ENCODE assay signal across 21 mouse cellular contexts in genomic region chr10:45017851-45018250, GRCm38 (mm10). TPM values are rescaled to one million over a fixed set of nuclear protein-coding genes. Genes with fewer than 3 reads are reported as not detected.
DNase-seq lines count a peak whose midpoint lies in the region; ATAC-seq and TF ChIP-seq lines count a peak whose summit lies in the region.
"Had no signal": no experiment of that assay in that cellular context is flagged by ENCODE, and none has a peak within 500 bp of the region (broad histone marks: within the 10 kb centered on the region; RNA-seq: fewer than 3 reads in every experiment).

No protein-coding gene starts in this region.

- no peaks in the 10 kb centered on the region for H3K4me1 ChIP-seq in kidney, embryonic 14.5 days (ENCODE audit: control insufficient read depth, insufficient read depth, low read length)
- no peaks in the 10 kb centered on the region for H3K4me1 ChIP-seq in testis, adult 2 months (ENCODE audit: control insufficient read depth, insufficient read depth, low read length)
- H3K4me1 ChIP-seq in liver, embryonic 12.5 days = no peaks in the 10 kb centered on the region
- no peaks in the 10 kb centered on the region for H3K4me1 ChIP-seq in hindbrain, embryonic 11.5 days (replicated peaks; ENCODE audit: control insufficient read depth, insufficient read depth, low read length)
- H3K4me1 ChIP-seq: embryonic facial prominence, embryonic 13.5 days; heart, embryonic 12.5 days; hindbrain, embryonic 13.5 days had no signal

- DNase-seq in kidney, adult 11 months = peak; percentile 27
- DNase-seq in testis, postnatal 10 days (ENCODE audit: low spot score) = no peak
- peak; percentile 67 for DNase-seq in yolk sac, embryonic 10.5 days (ENCODE audit: low spot score)
- no peak for DNase-seq in hindbrain, embryonic 11.5 days (ENCODE audit: low spot score)
- DNase-seq: adrenal gland, adult 2 months; cerebellum, postnatal 10 days; forebrain, postnatal 0 days; heart, adult 11 months; heart, postnatal 14 days; left cerebral cortex, postnatal 4 days; lung, embryonic 14.5 days; lung, postnatal 36 days had no signal

- H3K4me2 ChIP-seq in kidney, embryonic 14.5 days (replicated peaks; ENCODE audit: low read depth, low read length) = no peak overlapping the region
- no peak overlapping the region for H3K4me2 ChIP-seq in liver, embryonic 12.5 days
- no peak overlapping the region for H3K4me2 ChIP-seq in hindbrain, embryonic 11.5 days (replicated peaks; ENCODE audit: low read depth, low read length)
- H3K4me2 ChIP-seq: embryonic facial prominence, embryonic 13.5 days; heart, embryonic 12.5 days; hindbrain, embryonic 13.5 days; lung, embryonic 14.5 days had no signal

- no peak overlapping the region for H3K9ac ChIP-seq in kidney, embryonic 14.5 days (ENCODE audit: low read depth, low read length)
- H3K9ac ChIP-seq in liver, embryonic 12.5 days = no peak overlapping the region
- no peak overlapping the region for H3K9ac ChIP-seq in hindbrain, embryonic 11.5 days (ENCODE audit: low read depth, low read length)
- H3K9ac ChIP-seq: embryonic facial prominence, embryonic 13.5 days; forebrain, postnatal 0 days; heart, embryonic 12.5 days; hindbrain, embryonic 13.5 days; lung, embryonic 14.5 days had no signal

- TF ChIP-seq POLR2A in testis, adult 2 months (IDR thresholded peaks at IDR 0.05; ENCODE audit: control insufficient read depth, low read depth, low read length) = no peak

- H3K36me3 ChIP-seq in kidney, embryonic 14.5 days (ENCODE audit: control insufficient read depth, insufficient read depth, low read length) = no peaks in the 10 kb centered on the region
- H3K36me3 ChIP-seq in testis, adult 2 months (ENCODE audit: control insufficient read depth, insufficient read depth, low read length) = no peaks in the 10 kb centered on the region
- no peaks in the 10 kb centered on the region for H3K36me3 ChIP-seq in liver, embryonic 12.5 days
- H3K36me3 ChIP-seq in hindbrain, embryonic 11.5 days (ENCODE audit: control insufficient read depth, insufficient read depth, low read length) = no peaks in the 10 kb centered on the region
- H3K36me3 ChIP-seq: embryonic facial prominence, embryonic 13.5 days; heart, embryonic 12.5 days; hindbrain, embryonic 13.5 days had no signal

- H3K27ac ChIP-seq in kidney, embryonic 14.5 days (ENCODE audit: low read depth, low read length) = no peak overlapping the region
- H3K27ac ChIP-seq in testis, adult 2 months (ENCODE audit: control insufficient read depth, insufficient read depth, low read depth, low read length) = no peak overlapping the region
- peak overlapping the region; percentile 13; the same call in 1 of the 2 replicates for H3K27ac ChIP-seq in liver, embryonic 12.5 days
- H3K27ac ChIP-seq in hindbrain, embryonic 11.5 days (ENCODE audit: low read depth, low read length) = no peak overlapping the region
- H3K27ac ChIP-seq: embryonic facial prominence, embryonic 13.5 days; hindbrain, embryonic 13.5 days; layer of hippocampus, adult 2 months had no signal

- no peak for ATAC-seq in kidney, embryonic 14.5 days (ENCODE audit: low FRiP score, low TSS enrichment)
- ATAC-seq in liver, embryonic 12.5 days = no peak
- ATAC-seq in erythroid progenitor cell, adult 5-6 weeks (replicated peaks; ENCODE audit: low FRiP score, poor library complexity, severe bottlenecking) = no peak
- ATAC-seq in hindbrain, embryonic 11.5 days (ENCODE audit: low FRiP score) = no peak
- ATAC-seq: forebrain, postnatal 0 days; inflammation-experienced regulatory T-cells, adult 6 months had no signal

- 84% methylated on average over 10 of the region's 10 CpGs for WGBS in kidney, embryonic 14.5 days
- WGBS in liver, embryonic 12.5 days (ENCODE audit: insufficient replicate concordance) = 73% methylated on average over 10 of the region's 10 CpGs
- WGBS in hindbrain, embryonic 11.5 days = 91% methylated on average over 10 of the region's 10 CpGs

- no peaks in the 10 kb centered on the region for H3K27me3 ChIP-seq in kidney, embryonic 14.5 days (ENCODE audit: control insufficient read depth, insufficient read depth, low read length)
- no peaks in the 10 kb centered on the region for H3K27me3 ChIP-seq in testis, adult 2 months (ENCODE audit: control insufficient read depth, insufficient read depth, low read length)
- no peaks in the 10 kb centered on the region for H3K27me3 ChIP-seq in liver, embryonic 12.5 days (replicated peaks)
- no peaks in the 10 kb centered on the region for H3K27me3 ChIP-seq in hindbrain, embryonic 11.5 days (ENCODE audit: control insufficient read depth, insufficient read depth, low read length)
- H3K27me3 ChIP-seq: embryonic facial prominence, embryonic 13.5 days; heart, embryonic 12.5 days; hindbrain, embryonic 13.5 days had no signal

- no peaks in the 10 kb centered on the region for H3K9me3 ChIP-seq in kidney, embryonic 14.5 days (ENCODE audit: control insufficient read depth, low read length)
- H3K9me3 ChIP-seq in liver, embryonic 12.5 days (replicated peaks) = no peaks in the 10 kb centered on the region
- no peaks in the 10 kb centered on the region for H3K9me3 ChIP-seq in hindbrain, embryonic 11.5 days (ENCODE audit: control insufficient read depth, low read length)
- H3K9me3 ChIP-seq: embryonic facial prominence, embryonic 13.5 days; hindbrain, embryonic 13.5 days had no signal

- no peak overlapping the region for H3K4me3 ChIP-seq in kidney, embryonic 14.5 days (ENCODE audit: low read length)
- peak overlapping the region; percentile 5 for H3K4me3 ChIP-seq in testis, adult 2 months (ENCODE audit: control insufficient read depth, low read depth, low read length)
- no peak overlapping the region for H3K4me3 ChIP-seq in liver, embryonic 12.5 days
- H3K4me3 ChIP-seq in hindbrain, embryonic 11.5 days (ENCODE audit: low read depth, low read length) = no peak overlapping the region
- H3K4me3 ChIP-seq: embryonic facial prominence, embryonic 13.5 days; heart, embryonic 12.5 days; hindbrain, embryonic 13.5 days; layer of hippocampus, adult 2 months had no signal

- TF ChIP-seq CTCF in testis, adult 2 months (IDR thresholded peaks at IDR 0.05; ENCODE audit: control insufficient read depth, insufficient read depth, insufficient replicate concordance, low read depth, low read length) = no peak

RNA-seq across cellular contexts. Expression of gene Prep, which starts 49.2 kb away (rescaled TPM):
- polyA plus RNA-seq in kidney, embryonic 14.5 days (2014; fragmentation: Nextera tagmentation; extraction: Ambion mirVana) = 12.1 and 23.8 TPM in 2 replicates
- polyA plus RNA-seq in testis, adult 2 months (2012; rRNA removed) = 1.8 and 2.1 TPM in 2 replicates
- polyA plus RNA-seq in liver, embryonic 12.5 days (2016; fragmentation: Nextera tagmentation; extraction: Ambion mirVana) = 15.7 and 16.1 TPM in 2 replicates
- 1.1 and 2.9 TPM in 2 replicates for total RNA-seq in erythroid progenitor cell, adult 5-6 weeks (2015; ENCODE audit: low replicate concordance)
- 1.8 and 2.3 TPM in 2 replicates for total RNA-seq in erythroid progenitor cell, adult 5-6 weeks (2017; ENCODE audit: low replicate concordance)
- polyA plus RNA-seq in hindbrain, embryonic 11.5 days (2014; fragmentation: Nextera tagmentation; extraction: Ambion mirVana) = 22.8 and 28.4 TPM in 2 replicates

Comparison
In these comparisons a context has a peak if more than half of its experiments do, and no peak if none do; other contexts are left out.
1. DNase-seq: peak in kidney, adult 11 months (single experiment) and yolk sac, embryonic 10.5 days (single experiment); none in testis, postnatal 10 days (single experiment) and hindbrain, embryonic 11.5 days (single experiment).